Mouse (Mus musculus): Measurements from ENCODE around the gene Enox1.

DNA sequence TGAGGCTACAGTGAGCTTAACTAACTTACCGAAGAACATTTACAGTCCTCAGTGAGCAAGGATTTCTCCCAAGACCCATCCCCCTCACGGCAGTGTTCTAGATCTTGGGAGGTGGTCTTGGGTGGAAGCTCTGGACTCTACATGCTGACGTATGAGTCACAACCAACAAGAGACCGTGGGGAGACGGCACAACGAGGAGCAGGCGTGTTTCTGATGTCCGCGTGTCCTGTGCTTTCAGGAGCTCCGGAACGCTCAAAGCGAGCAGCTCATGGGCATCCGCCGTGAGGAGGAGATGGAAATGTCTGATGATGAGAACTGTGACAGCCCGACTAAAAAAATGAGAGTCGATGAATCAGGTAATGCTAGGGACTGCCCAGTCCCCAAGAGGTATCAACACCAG is 458.6 kb downstream of the Enox1 start:
- TF ChIP-seq CTCF (IDR thresholded peaks at IDR 0.05; ENCODE audit: insufficient read depth, low read length) (no peak), POLR2A (IDR thresholded peaks at IDR 0.05; ENCODE audit: borderline replicate concordance, extremely low read depth, low read depth, low read length) (no peak)
